Mouse (Mus musculus): ENCODE measurements around the gene Acyp2. TPM values are rescaled to one million over a fixed set of nuclear protein-coding genes. Genes with fewer than 3 reads are reported as not detected.

Gene Acyp2
- total and polyA plus RNA-seq, 3 experiments = 7.9 to 29.0 TPM; not detected in 1

DNA sequence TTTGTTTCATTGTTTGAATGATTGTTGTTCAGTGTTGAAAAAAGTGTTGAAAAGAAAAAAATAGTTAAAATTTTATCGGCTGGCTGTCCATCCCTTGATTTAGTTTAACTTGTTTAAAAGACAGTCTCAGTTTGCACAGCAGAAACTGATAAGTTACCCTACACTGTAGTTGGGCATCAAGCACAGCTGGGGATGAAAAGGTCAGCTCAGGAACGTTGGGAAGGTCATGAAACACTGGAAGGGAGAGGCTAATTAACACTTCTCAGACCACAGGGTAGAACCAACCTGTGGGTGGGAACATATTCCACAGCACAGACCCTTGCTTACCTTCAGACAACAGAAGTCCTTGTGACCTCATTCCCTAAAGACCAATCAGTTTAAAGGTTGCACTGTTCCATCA lies 152.2 kb downstream of the Acyp2 start (continued):
- TF ChIP-seq GABPA (IDR thresholded peaks at IDR 0.05; ENCODE audit: low read depth, low read length) = no peak

DNA sequence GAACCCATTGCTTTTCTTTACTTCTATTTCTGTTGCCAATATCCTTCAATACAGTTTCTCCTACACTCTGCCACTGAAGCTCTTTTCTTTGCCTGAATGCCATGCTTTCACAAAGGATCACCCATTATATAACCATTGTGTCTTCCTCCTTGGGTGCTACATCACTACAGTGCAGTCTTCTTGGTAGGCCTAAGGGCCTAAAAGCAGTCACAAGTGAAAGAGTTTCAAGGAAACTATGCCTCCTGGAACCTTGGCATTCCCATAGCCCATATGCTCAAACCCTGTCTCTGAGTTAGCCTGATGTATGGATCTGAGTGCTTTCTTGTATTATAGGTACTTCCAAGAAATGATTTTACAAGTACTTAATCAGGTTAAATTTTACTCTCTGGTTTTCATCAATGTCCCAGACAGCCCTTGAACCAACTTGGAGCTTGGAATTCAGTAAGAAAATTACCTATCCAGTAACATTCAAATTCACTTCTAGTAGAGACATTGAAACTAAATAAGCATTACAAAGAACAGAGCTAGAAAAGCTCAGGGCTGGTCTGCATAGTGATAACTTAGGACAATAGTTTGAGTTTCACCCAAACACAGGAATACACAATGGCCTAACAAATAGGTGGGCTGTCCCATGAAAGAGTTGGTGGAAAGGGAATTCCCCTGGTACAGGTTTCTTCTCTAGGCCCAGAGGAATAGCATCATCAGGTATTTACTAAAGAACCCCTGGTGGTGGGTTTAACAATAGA lies 157.7 kb downstream of the Acyp2 start:
- H3K4me3 ChIP-seq (ENCODE audit: control insufficient read depth in 1 of 2, insufficient read depth in 1 of 2, low read depth in 2 of 2, low read length in 2 of 2) = no peak overlapping the region
- DNase-seq (ENCODE audit: low read depth, low spot score) = no peak
- no peak overlapping the region for H3K9ac ChIP-seq (ENCODE audit: control insufficient read depth, low read depth, low read length, poor library complexity, severe bottlenecking)
- no peaks in the 10 kb centered on the region for H3K27me3 ChIP-seq (ENCODE audit: control insufficient read depth in 1 of 2, insufficient read depth in 2 of 2, low read length in 2 of 2)
- no peak for TF ChIP-seq CTCF (IDR thresholded peaks at IDR 0.05 in 2 of 3, conservative IDR thresholded peaks at IDR 0.05 in 1 of 3; ENCODE audit: control insufficient read depth in 1 of 3, insufficient read depth in 1 of 3, low read depth in 2 of 3, low read length in 3 of 3, poor library complexity in 1 of 3, severe bottlenecking in 1 of 3)
- no peak for TF ChIP-seq USF1 (IDR thresholded peaks at IDR 0.05; ENCODE audit: low read depth, low read length)
- TF ChIP-seq RCOR1 (IDR thresholded peaks at IDR 0.05; ENCODE audit: low read depth, low read length) = no peak
- no peak for TF ChIP-seq USF2 (IDR thresholded peaks at IDR 0.05; ENCODE audit: borderline replicate concordance in 1 of 2, insufficient read depth in 1 of 2, low read depth in 1 of 2, low read length in 2 of 2)
- no peak for TF ChIP-seq TCF12 (IDR thresholded peaks at IDR 0.05; ENCODE audit: low read depth, low read length)
- no peak for TF ChIP-seq POLR2AphosphoS5 (IDR thresholded peaks at IDR 0.05; ENCODE audit: borderline replicate concordance, low read depth, low read length)
- TF ChIP-seq KAT2A (conservative IDR thresholded peaks at IDR 0.05; ENCODE audit: low read depth, low read length) = no peak
- TF ChIP-seq MYC (IDR thresholded peaks at IDR 0.05; ENCODE audit: low read depth, low read length) = no peak
- TF ChIP-seq MYB (IDR thresholded peaks at IDR 0.05; ENCODE audit: low read depth, low read length) = no peak
- no peak for TF ChIP-seq RAD21 (IDR thresholded peaks at IDR 0.05; ENCODE audit: low read depth, low read length)
- TF ChIP-seq POLR2AphosphoS2 (IDR thresholded peaks at IDR 0.05; ENCODE audit: low read length) = no peak
- no peak for TF ChIP-seq MEF2A (IDR thresholded peaks at IDR 0.05; ENCODE audit: extremely low read depth, insufficient replicate concordance, low read depth, low read length, poor library complexity, severe bottlenecking)
- no peaks in the 10 kb centered on the region for H3K36me3 ChIP-seq (ENCODE audit: control insufficient read depth in 1 of 2, insufficient read depth in 2 of 2, low read length in 2 of 2)
- H3K79me2 ChIP-seq (ENCODE audit: control insufficient read depth, insufficient read depth, low read length, poor library complexity) = no peaks in the 10 kb centered on the region
- H3K4me1 ChIP-seq (ENCODE audit: control insufficient read depth in 1 of 2, insufficient read depth in 2 of 2, low read length in 2 of 2) = no peaks in the 10 kb centered on the region
- H3K9me3 ChIP-seq (replicated peaks; ENCODE audit: insufficient read depth, low read length) = no peaks in the 10 kb centered on the region
- no peak overlapping the region for H3K27ac ChIP-seq (ENCODE audit: control insufficient read depth, low read depth, low read length)

DNA sequence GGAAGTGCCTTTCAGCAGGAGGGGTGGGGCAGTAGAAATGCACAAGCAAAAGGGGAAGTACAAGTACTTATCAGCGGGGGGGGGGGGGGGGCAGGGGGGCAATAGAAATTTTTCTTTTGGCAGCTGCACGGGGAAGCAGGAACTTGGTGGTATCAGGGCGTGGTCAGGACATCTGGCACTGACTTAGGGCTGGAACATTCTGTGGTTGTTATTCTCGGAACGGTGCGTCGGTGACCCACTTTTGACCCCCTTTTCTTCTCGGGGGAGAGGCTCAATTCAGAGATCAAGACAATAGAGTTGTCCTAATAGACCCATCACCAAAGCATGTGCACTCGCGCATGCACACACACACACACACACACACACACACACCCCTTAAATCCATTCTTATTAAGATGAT lies 161.2 kb downstream of the Acyp2 start:
- H3K27ac ChIP-seq (ENCODE audit: control insufficient read depth, low read depth, low read length) = no peak overlapping the region
- peaks cover 0 to 2% of the 10 kb centered on the region in 2 experiments; a peak in 1 of 4 replicates for H3K36me3 ChIP-seq (ENCODE audit: control insufficient read depth in 1 of 2, insufficient read depth in 2 of 2, low read length in 2 of 2)
- TF ChIP-seq MAZ (IDR thresholded peaks at IDR 0.05; ENCODE audit: low read depth, low read length) (no peak), GABPA (IDR thresholded peaks at IDR 0.05; ENCODE audit: low read depth, low read length) (no peak), NELFE (IDR thresholded peaks at IDR 0.05; ENCODE audit: low read depth, low read length) (no peak), SMC3 (IDR thresholded peaks at IDR 0.05; ENCODE audit: low read depth, low read length) (no peak), MAFK (IDR thresholded peaks at IDR 0.05; ENCODE audit: borderline replicate concordance, low read depth, low read length) (no peak), MEF2A (IDR thresholded peaks at IDR 0.05; ENCODE audit: extremely low read depth, insufficient replicate concordance, low read depth, low read length, poor library complexity, severe bottlenecking) (no peak), MYC (IDR thresholded peaks at IDR 0.05; ENCODE audit: low read depth, low read length) (no peak)
- H3K27me3 ChIP-seq (ENCODE audit: control insufficient read depth in 1 of 2, insufficient read depth in 2 of 2, low read length in 2 of 2) = no peaks in the 10 kb centered on the region
- H3K4me1 ChIP-seq (ENCODE audit: control insufficient read depth in 1 of 2, insufficient read depth in 2 of 2, low read length in 2 of 2) = peaks cover 0 to 4% of the 10 kb centered on the region in 2 experiments; a peak in 1 of 4 replicates
- no peak overlapping the region for H3K9ac ChIP-seq (ENCODE audit: control insufficient read depth, low read depth, low read length, poor library complexity, severe bottlenecking)
- H3K9me3 ChIP-seq (replicated peaks; ENCODE audit: insufficient read depth, low read length) = no peaks in the 10 kb centered on the region
- no peak for DNase-seq (ENCODE audit: low read depth, low spot score)
- no peak overlapping the region for H3K4me3 ChIP-seq (ENCODE audit: control insufficient read depth in 1 of 2, insufficient read depth in 1 of 2, low read depth in 2 of 2, low read length in 2 of 2)
- no peaks in the 10 kb centered on the region for H3K79me2 ChIP-seq (ENCODE audit: control insufficient read depth, insufficient read depth, low read length, poor library complexity)

Measured in MEL (cell line).